Mouse (Mus musculus) WW6 (cell line): ENCODE results near the gene Slc5a9.
"Not testable (repeated sequence)": the region's sequence is repeated elsewhere in the genome, so short reads cannot be mapped to it uniquely, and the experiment has no call there.

Experiments used
- DNase-seq: peaks from one replicate; pipeline ENCODE4 v3.0.0-alpha.2; 2013; ENCODE audit warnings: low read depth, low spot score

The Slc5a9 gene

GRCm38 (mm10) chr4:111902775-111903174, at the start of gene Slc5a9:
Gene Slc5a9, minus strand, starts transcription at chr4:111902918.
- no peak for DNase-seq

- no peak for DNase-seq
Measured at GRCm38 (mm10) chr4:111919092-111919491, 16.4 kb upstream of the Slc5a9 start, which contains the start of gene Skint8. Gene Skint8, plus strand, starts transcription at chr4:111919392.

GRCm38 (mm10) chr4:111907926-111908325, 5.2 kb upstream of the Slc5a9 start:
- DNase-seq, result no peak

GRCm38 (mm10) chr4:111901473-111901872, 1.2 kb downstream of the Slc5a9 start:
- DNase-seq, result no peak

- DNase-seq, result not testable (repeated sequence)
Measured at GRCm38 (mm10) chr4:111900491-111900890, 2.2 kb downstream of the Slc5a9 start.

- DNase-seq, result no peak
Measured at GRCm38 (mm10) chr4:111898566-111898965, 4.2 kb downstream of the Slc5a9 start.

GRCm38 (mm10) chr4:111897755-111898154, 5.0 kb downstream of the Slc5a9 start:
- DNase-seq, result no peak

- no peak for DNase-seq
Measured at GRCm38 (mm10) chr4:111892138-111892537, 10.6 kb downstream of the Slc5a9 start.

- DNase-seq, result no peak
Measured at GRCm38 (mm10) chr4:111886607-111887006, 16.1 kb downstream of the Slc5a9 start.

- DNase-seq, result peak; percentile 14
Measured at GRCm38 (mm10) chr4:111886018-111886417, 16.7 kb downstream of the Slc5a9 start.

- no peak for DNase-seq
Measured at GRCm38 (mm10) chr4:111883543-111883942, 19.2 kb downstream of the Slc5a9 start.

- no peak for DNase-seq
Measured at GRCm38 (mm10) chr4:111880112-111880875, 22.4 kb downstream of the Slc5a9 start.

GRCm38 (mm10) chr4:111867743-111868401, 34.8 kb downstream of the Slc5a9 start:
- no peak for DNase-seq

GRCm38 (mm10) chr4:111866701-111867100, 36.0 kb downstream of the Slc5a9 start:
- no peak for DNase-seq

- DNase-seq, result no peak
Measured at GRCm38 (mm10) chr4:111852626-111853025, 50.1 kb downstream of the Slc5a9 start.

GRCm38 (mm10) chr4:111838882-111839281, 63.8 kb downstream of the Slc5a9 start:
- DNase-seq, result no peak
